Mouse (Mus musculus) megakaryocyte-erythroid progenitor cell, adult 5-6 weeks (primary cell): ENCODE results near the gene Hps4. TPM values are rescaled to one million over a fixed set of nuclear protein-coding genes. Genes with fewer than 3 reads are reported as not detected.
A peak's percentile ranks its signal among the peaks of the same experiment; 100 is the strongest.

Experiments used
- ATAC-seq: replicated peaks from 2 replicates; pipeline ENCODE4 v1.8.0; 2016; ENCODE audit warnings: mild to moderate bottlenecking, inconsistent platforms; ENCODE audit not compliant: severe bottlenecking, poor library complexity, low FRiP score, low TSS enrichment
- total RNA-seq, 2 experiments: library from RNA; stranded (forward) in 1 of 2; stranded (reverse) in 1 of 2; fragments of 200-1000, 215-1000 nt in 1 of 2; fragments of >200 nt in 1 of 2; fragmentation: Nextera tagmentation in 1 of 2; gene quantifications; 2 replicates each; pipeline ENCODE4 v1.2.3; 2014 to 2017

Hps4 gene
- total RNA-seq, 2 experiments from 2014 or later, result 5.9 to 41.1 TPM

GRCm38 (mm10) chr5:112320936-112321335 is 21.9 kb upstream of the Hps4 start:
- ATAC-seq, result no peak

DNA sequence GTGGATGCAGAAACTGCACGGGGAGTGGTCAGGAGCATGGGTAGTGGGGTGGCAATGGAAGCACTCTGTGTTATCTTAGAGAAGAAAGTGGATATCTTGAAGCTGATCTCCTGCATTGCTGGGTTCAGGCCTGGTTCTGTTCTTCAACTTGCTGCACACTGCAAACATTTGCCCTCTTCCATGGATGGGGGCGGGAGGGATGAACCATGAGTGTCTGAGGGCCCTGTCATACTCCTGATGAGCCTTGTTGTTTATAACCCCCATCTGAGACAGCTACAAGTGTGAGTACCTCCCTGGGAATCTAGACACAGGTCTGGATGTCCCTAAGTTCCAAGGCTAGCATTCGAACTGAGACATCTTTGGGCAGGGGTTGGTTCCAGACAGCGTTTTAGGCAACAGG is 21.5 kb upstream of the Hps4 start:
- ATAC-seq, result no peak

DNA sequence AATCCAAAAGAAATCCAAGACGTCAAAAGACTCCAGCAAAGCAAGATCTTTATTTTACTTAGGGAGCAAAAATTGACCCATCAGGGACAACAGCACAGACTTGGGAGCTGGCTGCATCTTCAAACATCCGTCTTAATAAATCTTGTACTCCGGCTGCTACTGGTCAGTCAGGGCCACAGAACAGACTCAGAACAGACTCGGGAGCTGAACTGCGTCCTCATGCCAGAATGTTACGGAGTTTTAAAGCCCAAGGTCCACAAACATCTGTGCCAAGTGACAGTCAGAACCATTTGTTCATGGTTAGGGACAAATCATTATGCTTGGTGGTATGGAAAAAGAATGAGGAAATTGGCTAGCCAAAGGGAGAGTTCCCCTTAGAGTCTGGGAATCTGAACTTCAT is 19.6 kb upstream of the Hps4 start:
- no peak for ATAC-seq

DNA sequence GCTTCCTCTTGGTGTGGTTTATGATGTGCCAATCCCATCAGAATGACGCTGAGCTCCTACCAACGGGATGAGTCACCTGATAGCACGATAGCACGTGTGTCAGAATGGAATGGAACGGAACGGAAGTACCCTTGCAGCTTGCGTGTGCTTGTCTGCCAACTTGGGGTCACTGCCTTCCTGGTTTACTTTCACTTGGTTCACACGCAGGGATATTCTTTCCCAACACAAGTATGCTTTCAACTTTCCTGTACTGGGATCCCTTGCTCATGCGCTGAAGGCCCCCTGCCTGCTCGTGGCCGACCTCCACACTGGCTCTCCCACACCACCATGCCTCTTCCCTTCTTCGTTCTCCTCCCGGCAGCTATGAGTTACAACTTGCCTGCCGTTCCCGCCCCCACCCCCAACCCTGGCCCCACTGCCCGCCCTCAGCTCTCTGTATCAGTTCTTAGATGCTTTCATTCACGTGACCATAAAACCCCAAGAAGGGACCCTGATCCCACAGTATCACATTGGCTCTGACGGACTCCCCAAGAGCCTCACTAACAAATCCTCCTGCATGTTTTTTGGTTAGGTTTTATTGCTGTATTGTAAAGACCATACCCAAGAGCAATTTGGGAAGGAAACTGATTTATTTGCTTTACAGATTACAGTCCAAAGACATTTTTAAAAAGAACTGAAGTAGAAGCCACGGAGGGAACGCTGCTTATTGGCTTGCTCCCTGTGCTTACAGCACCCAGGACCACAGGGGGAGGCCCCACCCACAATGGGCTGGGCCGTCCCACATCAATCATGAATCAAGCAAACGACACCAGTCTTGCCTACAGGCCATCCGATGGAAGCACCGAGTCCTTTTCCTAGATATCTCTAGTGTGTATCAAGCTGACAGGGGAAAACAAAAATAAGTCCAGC is 18.0 kb upstream of the Hps4 start:
- ATAC-seq, result peak; percentile 91

DNA sequence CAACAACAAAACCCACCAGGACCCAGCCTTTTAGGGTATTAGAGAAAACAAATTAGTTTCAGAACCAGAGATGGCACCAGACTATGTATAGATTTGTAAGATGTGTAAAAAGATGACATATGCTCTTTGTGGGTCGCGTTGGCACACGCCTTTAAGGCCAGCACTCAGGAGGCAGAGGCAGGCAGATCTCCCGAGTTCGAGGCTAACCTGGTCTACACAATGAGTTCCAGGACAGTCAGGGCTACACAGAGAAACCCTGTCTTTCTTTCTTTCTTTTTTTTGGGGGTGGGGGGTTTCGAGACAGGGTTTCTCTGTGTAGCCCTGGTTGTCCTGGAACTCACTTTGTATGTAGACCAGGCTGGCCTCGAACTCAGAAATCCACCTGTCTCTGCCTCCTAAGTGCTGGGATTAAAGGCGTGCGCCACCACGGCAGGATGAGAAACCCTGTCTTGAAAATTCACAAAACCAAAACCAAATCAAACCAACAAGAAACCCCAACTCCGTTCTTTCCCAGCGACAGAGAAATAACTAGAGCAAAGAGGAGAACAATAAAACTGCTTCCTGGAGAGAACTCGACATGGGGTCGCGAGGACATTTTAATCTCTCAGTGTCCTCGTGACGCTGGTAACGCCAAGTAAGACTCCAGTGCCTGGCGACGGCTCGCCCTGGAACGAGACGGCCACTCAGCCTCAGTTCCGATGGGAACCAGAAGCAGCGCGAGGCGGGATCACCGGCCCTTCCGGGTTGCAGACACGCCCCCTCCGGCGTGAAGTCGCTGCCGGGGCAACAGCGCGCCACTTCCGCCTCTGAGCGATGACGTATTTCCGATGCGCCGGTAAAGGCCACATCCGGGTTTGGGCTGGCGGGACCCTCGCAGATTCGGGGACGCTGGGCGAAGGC is 17.1 kb upstream of the Hps4 start, which contains the start of gene Tfip11:
Gene Tfip11, plus strand, starts transcription at position 813 of the 900 bp plus-strand sequence.
- peak; percentile 84 for ATAC-seq

GRCm38 (mm10) chr5:112326446-112327009 is 16.4 kb upstream of the Hps4 start:
- no peak for ATAC-seq

DNA sequence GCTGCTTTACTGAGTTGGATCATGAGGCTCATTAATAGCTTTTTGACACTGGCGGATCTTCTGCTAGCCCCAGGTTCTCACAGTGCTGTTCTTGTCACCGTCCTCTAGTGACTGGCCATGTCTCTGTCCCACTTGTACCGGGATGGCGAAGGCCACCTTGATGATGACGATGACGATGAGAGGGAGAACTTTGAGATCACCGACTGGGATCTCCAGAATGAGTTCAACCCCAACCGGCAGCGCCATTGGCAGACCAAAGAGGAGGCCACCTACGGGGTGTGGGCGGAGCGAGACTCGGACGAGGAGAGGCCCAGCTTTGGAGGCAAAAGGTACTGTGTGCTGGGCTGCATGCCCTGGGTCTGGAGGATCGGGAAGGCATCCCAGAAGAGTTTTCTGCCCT is 15.0 kb upstream of the Hps4 start:
- no peak for ATAC-seq

DNA sequence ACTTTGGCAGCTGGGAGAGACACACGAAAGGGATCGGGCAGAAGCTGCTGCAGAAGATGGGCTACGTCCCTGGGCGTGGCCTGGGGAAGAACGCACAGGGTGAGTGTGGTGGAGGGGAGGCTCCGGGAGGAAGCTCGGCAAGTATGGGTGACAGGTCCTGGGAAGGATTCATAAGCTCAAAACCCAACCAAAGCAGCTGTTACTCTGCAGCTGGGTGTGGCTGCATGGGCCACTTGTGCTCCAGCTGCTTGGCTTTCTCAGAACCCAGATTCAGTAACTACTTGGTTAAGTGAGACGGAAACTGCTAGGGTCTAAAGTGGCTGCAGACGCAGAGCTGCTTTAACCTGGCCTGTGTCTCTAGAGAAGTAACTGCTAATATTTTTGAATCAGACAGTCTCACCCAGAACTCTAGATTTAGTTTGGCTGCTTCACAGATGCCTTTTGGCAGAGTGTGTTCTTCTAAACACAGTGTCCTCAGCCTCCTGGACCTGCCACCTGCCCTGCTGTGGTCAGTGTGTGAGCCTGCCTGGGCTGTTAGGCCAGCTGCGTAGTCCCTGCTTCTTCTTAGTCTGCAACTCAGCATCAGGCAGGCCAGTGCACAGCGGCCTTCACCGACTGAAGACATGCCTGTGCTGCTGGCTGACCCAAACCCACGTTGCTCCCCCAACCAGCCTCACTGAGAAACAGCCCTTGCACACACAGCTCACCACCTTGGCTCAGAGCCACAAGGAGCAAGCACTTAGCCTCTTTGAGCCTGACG is 12.9 kb upstream of the Hps4 start:
- ATAC-seq, result no peak

DNA sequence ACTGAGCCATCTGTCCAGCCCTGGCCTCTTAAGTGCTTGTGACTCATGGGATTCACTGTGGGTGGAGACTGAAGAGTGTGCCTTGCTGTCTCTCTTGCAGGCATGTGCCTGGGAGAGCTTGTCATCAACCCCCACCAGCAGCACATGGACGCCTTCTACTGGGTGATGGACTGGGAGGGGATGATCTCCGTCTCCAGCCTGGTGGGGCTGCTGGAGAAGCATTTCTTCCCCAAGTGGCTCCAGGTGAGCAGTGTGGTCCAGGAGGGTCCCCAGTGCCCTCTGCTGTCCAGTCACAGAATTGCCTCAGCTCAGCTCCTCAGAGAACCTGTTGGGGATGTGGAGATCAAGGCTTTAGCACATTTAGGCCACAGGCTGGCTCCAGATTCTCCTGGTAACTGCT is 7.4 kb upstream of the Hps4 start:
- ATAC-seq, result peak; percentile 73

GRCm38 (mm10) chr5:112337004-112337403 is 5.9 kb upstream of the Hps4 start:
- ATAC-seq, result no peak

GRCm38 (mm10) chr5:112339215-112339614 is 3.7 kb upstream of the Hps4 start:
- no peak for ATAC-seq

GRCm38 (mm10) chr5:112343205-112343595 is 317 bp downstream of the Hps4 start:
- peak; percentile 46 for ATAC-seq

DNA sequence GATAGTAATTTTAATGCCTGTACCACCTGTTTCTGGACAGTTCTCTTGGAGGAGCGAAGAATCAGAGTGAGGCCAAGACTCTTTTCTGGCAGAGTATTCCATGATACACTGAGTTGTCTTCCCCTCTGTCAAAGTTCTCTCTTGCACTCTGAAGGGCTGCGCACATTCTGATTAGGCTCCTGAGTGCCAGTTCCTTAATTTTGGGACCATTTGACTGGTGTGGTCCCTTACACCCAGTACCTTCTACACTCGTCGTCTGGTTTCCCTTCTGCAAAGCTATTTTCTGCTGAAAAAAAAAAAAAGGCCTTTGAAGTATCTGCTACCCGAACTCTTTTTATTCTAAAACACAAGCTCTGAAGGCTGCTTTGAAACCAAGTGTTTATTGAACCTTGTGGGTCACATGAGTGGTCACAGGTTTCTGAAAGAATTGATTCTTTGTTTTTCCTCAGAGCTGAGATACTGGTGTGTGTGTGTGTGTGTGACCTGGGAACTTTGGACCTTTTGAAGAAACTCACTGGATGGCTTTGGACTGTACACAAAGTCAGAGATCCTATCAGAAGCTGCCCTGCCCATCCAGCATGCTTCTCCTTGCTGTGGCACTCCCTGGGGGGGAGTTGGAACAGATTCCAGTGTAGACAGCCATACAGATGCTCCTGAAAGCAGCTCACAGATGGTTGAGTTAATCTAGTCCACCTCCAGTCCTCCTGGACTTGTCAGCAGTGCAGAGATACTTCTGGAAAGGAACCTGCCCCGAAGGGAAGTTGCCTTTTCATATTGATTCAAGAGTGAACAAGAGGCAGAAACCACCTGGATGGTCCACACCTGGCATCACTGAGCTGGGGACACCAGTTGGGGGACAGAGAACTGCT is 1.4 kb downstream of the Hps4 start:
- no peak for ATAC-seq

DNA sequence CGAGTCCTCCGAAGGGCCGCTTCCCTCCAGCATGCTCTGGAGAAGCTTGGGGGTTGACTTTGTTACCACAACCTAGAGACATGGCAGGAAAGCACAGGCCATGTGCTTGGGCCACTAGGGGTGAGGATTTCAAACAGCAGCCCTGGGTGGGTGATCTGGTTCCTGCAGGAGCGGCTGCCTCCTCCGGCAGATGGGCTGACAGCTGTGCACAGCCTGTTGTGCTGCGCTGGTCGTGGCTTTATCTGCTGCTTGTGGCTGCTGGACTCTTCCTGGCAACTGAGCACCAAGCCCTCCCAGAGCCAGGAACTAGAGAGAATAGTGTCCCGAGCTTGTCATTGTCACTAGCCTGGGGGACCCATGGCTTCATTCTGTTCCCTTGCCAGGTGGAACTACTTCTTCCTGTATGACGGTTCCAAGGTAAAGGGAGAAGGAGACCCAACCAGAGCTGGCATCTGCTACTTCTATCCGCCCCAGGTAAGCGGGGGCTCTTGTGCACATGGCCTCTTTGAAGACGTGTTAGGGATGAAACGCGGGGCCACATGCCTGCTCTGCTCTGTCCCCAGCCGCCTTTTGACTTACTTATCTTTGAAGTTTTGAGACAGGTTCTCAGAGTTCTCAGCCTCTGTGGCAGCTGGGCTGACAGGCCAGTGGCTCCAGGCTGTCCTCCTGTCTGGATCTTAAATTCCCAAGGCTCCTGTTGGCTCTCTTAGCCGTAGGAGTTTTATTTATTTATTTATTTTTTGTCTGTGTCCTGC is 3.5 kb downstream of the Hps4 start:
- ATAC-seq, result no peak

- no peak for ATAC-seq
Measured at GRCm38 (mm10) chr5:112349169-112349568, 6.3 kb downstream of the Hps4 start.

GRCm38 (mm10) chr5:112355493-112355892 is 12.6 kb downstream of the Hps4 start:
- no peak for ATAC-seq

DNA sequence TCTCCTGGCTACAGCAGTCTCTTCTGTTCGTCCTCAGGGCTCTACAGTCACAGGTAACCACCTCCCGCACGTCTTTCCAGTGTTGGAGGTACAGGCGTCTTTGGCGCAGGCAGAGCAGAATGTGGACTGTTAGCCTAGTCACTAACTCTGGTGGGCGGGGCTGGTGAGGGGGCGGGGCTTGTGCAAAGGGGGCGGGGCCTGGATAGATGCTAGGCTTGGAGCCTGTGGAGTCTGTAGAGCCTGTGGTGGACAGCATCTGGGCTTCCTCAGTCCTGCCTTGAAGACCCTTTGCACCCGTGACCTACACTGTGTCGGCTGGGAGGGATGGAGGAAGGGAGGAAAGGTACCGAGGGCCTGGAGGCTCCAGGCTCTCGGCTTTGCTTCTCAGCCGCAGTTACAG is 13.0 kb downstream of the Hps4 start, which contains the start of gene Gm6583:
Gene Gm6583, minus strand, starts transcription at position 124 of the 400 bp plus-strand sequence.
- ATAC-seq, result no peak

DNA sequence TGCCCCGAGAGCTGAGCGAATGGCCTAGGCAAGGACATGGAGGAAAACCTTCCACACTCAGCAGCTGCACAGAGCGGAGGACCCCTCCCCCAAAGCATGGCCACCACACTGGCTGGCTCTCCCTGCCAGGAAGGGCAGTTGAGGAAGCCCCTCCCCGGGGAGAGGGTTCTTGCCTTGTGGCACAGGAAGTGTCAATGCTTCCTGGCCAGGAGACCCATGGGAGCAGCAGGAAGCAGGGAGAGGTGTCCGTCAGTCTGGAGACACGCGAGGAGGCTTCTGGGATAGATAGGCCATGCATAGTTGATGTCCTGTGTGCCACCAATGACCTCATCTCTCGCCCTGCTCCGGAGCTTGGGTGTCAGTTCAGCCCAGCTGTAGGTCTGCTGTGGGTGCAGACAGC is 13.4 kb downstream of the Hps4 start:
- no peak for ATAC-seq
